ENCODE assay signal across 25 mouse cellular contexts in genomic region chr1:127304281-127304680, GRCm38 (mm10).
DNase-seq lines count a peak whose midpoint lies in the region; ATAC-seq and TF ChIP-seq lines count a peak whose summit lies in the region.
"Had no signal": no experiment of that assay in that cellular context is flagged by ENCODE, and none has a peak within 500 bp of the region (broad histone marks: within the 10 kb centered on the region; RNA-seq: fewer than 3 reads in every experiment).

No protein-coding gene starts in this region.

- no peaks in the 10 kb centered on the region for H3K27me3 ChIP-seq in MEL (ENCODE audit: control insufficient read depth in 1 of 2, insufficient read depth in 2 of 2, low read length in 2 of 2)
- no peaks in the 10 kb centered on the region for H3K27me3 ChIP-seq in hindbrain, embryonic 12.5 days
- H3K27me3 ChIP-seq in forebrain, embryonic 13.5 days = no peaks in the 10 kb centered on the region
- H3K27me3 ChIP-seq: embryonic facial prominence, embryonic 12.5 days; embryonic facial prominence, embryonic 15.5 days; forebrain, embryonic 12.5 days; intestine, embryonic 15.5 days had no signal

- H3K79me2 ChIP-seq in MEL (ENCODE audit: control insufficient read depth, insufficient read depth, low read length, poor library complexity) = peaks cover 13% of the 10 kb centered on the region

- H3K9me3 ChIP-seq in MEL (replicated peaks; ENCODE audit: insufficient read depth, low read length) = no peaks in the 10 kb centered on the region
- no peaks in the 10 kb centered on the region for H3K9me3 ChIP-seq in hindbrain, embryonic 12.5 days (replicated peaks)
- no peaks in the 10 kb centered on the region for H3K9me3 ChIP-seq in forebrain, embryonic 13.5 days (replicated peaks)
- H3K9me3 ChIP-seq: embryonic facial prominence, embryonic 12.5 days; embryonic facial prominence, embryonic 15.5 days; forebrain, embryonic 12.5 days; hindbrain, embryonic 10.5 days; intestine, embryonic 15.5 days had no signal

- no peak overlapping the region for H3K4me2 ChIP-seq in hindbrain, embryonic 12.5 days (replicated peaks)
- H3K4me2 ChIP-seq in forebrain, embryonic 13.5 days = no peak overlapping the region
- H3K4me2 ChIP-seq: embryonic facial prominence, embryonic 12.5 days; embryonic facial prominence, embryonic 15.5 days; forebrain, embryonic 12.5 days; heart, embryonic 11.5 days; hindbrain, embryonic 14.5 days; intestine, embryonic 15.5 days had no signal

- H3K36me3 ChIP-seq in MEL (ENCODE audit: control insufficient read depth in 1 of 2, insufficient read depth in 2 of 2, low read length in 2 of 2) = peaks cover 2 to 78% of the 10 kb centered on the region in 2 experiments
- H3K36me3 ChIP-seq in hindbrain, embryonic 12.5 days = peaks cover 3% of the 10 kb centered on the region; the same call in 1 of the 2 replicates
- H3K36me3 ChIP-seq in forebrain, embryonic 13.5 days (ENCODE audit: poor library complexity, severe bottlenecking) = peaks cover 9% of the 10 kb centered on the region; the same call in 1 of the 2 replicates
- H3K36me3 ChIP-seq: embryonic facial prominence, embryonic 12.5 days; embryonic facial prominence, embryonic 15.5 days; forebrain, embryonic 12.5 days; intestine, embryonic 15.5 days had no signal

- peak; percentile 46 for ATAC-seq in inflammation-experienced regulatory T-cells, adult 6 months
- ATAC-seq in hindbrain, embryonic 12.5 days (ENCODE audit: low FRiP score) = no peak
- ATAC-seq in forebrain, embryonic 13.5 days = no peak
- ATAC-seq: forebrain, embryonic 16.5 days; hindbrain, postnatal 0 days; intestine, embryonic 15.5 days had no signal

- no peak for TF ChIP-seq RAD21 in MEL (IDR thresholded peaks at IDR 0.05; ENCODE audit: low read depth, low read length)

- WGBS in hindbrain, embryonic 12.5 days = 96% methylated on average over 2 of the region's 2 CpGs
- 80% methylated on average over 2 of the region's 2 CpGs for WGBS in lung, adult 2 months
- 98% methylated on average over 2 of the region's 2 CpGs for WGBS in forebrain, embryonic 13.5 days

- TF ChIP-seq CTCF in MEL (IDR thresholded peaks at IDR 0.05 in 2 of 3, conservative IDR thresholded peaks at IDR 0.05 in 1 of 3; ENCODE audit: control insufficient read depth in 1 of 3, insufficient read depth in 1 of 3, low read depth in 2 of 3, low read length in 3 of 3, poor library complexity in 1 of 3, severe bottlenecking in 1 of 3) = no peak
- no peak for TF ChIP-seq CTCF in lung, adult 2 months (IDR thresholded peaks at IDR 0.05; ENCODE audit: insufficient read depth, low read length)

- H3K9ac ChIP-seq in MEL (ENCODE audit: control insufficient read depth, low read depth, low read length, poor library complexity, severe bottlenecking) = no peak overlapping the region
- H3K9ac ChIP-seq in hindbrain, embryonic 12.5 days = no peak overlapping the region
- H3K9ac ChIP-seq in forebrain, embryonic 13.5 days = no peak overlapping the region
- H3K9ac ChIP-seq: embryonic facial prominence, embryonic 12.5 days; embryonic facial prominence, embryonic 15.5 days; forebrain, embryonic 12.5 days; hindbrain, embryonic 14.5 days; intestine, embryonic 15.5 days had no signal

- TF ChIP-seq EP300 in MEL (IDR thresholded peaks at IDR 0.05; ENCODE audit: low read depth in 1 of 2, low read length in 2 of 2) = no peak

- no peak for TF ChIP-seq POLR2A in MEL (IDR thresholded peaks at IDR 0.05; ENCODE audit: control insufficient read depth in 1 of 2, insufficient read depth in 1 of 2, low read depth in 1 of 2, low read length in 2 of 2, poor library complexity in 1 of 2)
- no peak for TF ChIP-seq POLR2A in lung, adult 2 months (IDR thresholded peaks at IDR 0.05; ENCODE audit: borderline replicate concordance, extremely low read depth, low read depth, low read length)

- DNase-seq in thymus, postnatal 0 days (ENCODE audit: low spot score) = peak; percentile 35
- no peak for DNase-seq in thymus, postnatal 36 days
- DNase-seq in CD4-positive, CD25-positive, alpha-beta regulatory T cell, adult 2 months (ENCODE audit: low read depth, low spot score) = peak; percentile 62
- DNase-seq in MEL (ENCODE audit: low read depth, low spot score) = no peak
- no peak for DNase-seq in lung, adult 2 months
- DNase-seq: adrenal gland, postnatal 10 days; adrenal gland, postnatal 36 days; cerebellum, adult 18-20 months; cerebellum, adult 9-10 months; cerebellum, postnatal 14 days; gastrocnemius, postnatal 10 days; gastrocnemius, postnatal 36 days; heart, postnatal 36 days had no signal

- H3K4me3 ChIP-seq in MEL (ENCODE audit: control insufficient read depth in 1 of 2, insufficient read depth in 1 of 2, low read depth in 2 of 2, low read length in 2 of 2) = no peak overlapping the region
- no peak overlapping the region for H3K4me3 ChIP-seq in hindbrain, embryonic 12.5 days
- H3K4me3 ChIP-seq in lung, adult 2 months (replicated peaks; ENCODE audit: extremely low read depth, low read depth, low read length) = no peak overlapping the region
- no peak overlapping the region for H3K4me3 ChIP-seq in forebrain, embryonic 13.5 days
- H3K4me3 ChIP-seq: embryonic facial prominence, embryonic 12.5 days; embryonic facial prominence, embryonic 15.5 days; forebrain, embryonic 12.5 days; hindbrain, embryonic 10.5 days; intestine, embryonic 15.5 days had no signal

- H3K27ac ChIP-seq in MEL (ENCODE audit: control insufficient read depth, low read depth, low read length) = peak overlapping the region; percentile 28; the same call in 1 of the 2 replicates
- H3K27ac ChIP-seq in hindbrain, embryonic 12.5 days = no peak overlapping the region
- H3K27ac ChIP-seq in forebrain, embryonic 13.5 days = no peak overlapping the region
- H3K27ac ChIP-seq: embryonic facial prominence, embryonic 12.5 days; embryonic facial prominence, embryonic 15.5 days; forebrain, embryonic 12.5 days; hindbrain, embryonic 10.5 days; hindbrain, embryonic 14.5 days; hindbrain, postnatal 0 days; intestine, embryonic 15.5 days had no signal

- peaks cover 77 to 83% of the 10 kb centered on the region in 2 experiments for H3K4me1 ChIP-seq in MEL (ENCODE audit: control insufficient read depth in 1 of 2, insufficient read depth in 2 of 2, low read length in 2 of 2)
- H3K4me1 ChIP-seq in hindbrain, embryonic 12.5 days = no peaks in the 10 kb centered on the region
- no peaks in the 10 kb centered on the region for H3K4me1 ChIP-seq in lung, adult 2 months (ENCODE audit: control insufficient read depth, insufficient read depth, low read length)
- no peaks in the 10 kb centered on the region for H3K4me1 ChIP-seq in forebrain, embryonic 13.5 days
- H3K4me1 ChIP-seq: embryonic facial prominence, embryonic 12.5 days; forebrain, embryonic 12.5 days; intestine, embryonic 15.5 days had no signal

TF ChIP-seq in MEL, 35 proteins besides CTCF, POLR2A, EP300 and RAD21:
- TF ChIP-seq NRF1 (IDR thresholded peaks at IDR 0.05; ENCODE audit: insufficient read depth, low read depth, low read length, poor library complexity, severe bottlenecking) = no peak
- no peak for TF ChIP-seq MAZ (IDR thresholded peaks at IDR 0.05; ENCODE audit: low read depth, low read length)
- TF ChIP-seq E2F4 (IDR thresholded peaks at IDR 0.05; ENCODE audit: borderline replicate concordance, low read depth, low read length) = no peak
- no peak for TF ChIP-seq UBTF (IDR thresholded peaks at IDR 0.05; ENCODE audit: borderline replicate concordance, insufficient read depth, low read depth, low read length)
- no peak for TF ChIP-seq KAT2A (conservative IDR thresholded peaks at IDR 0.05; ENCODE audit: low read depth, low read length)
- TF ChIP-seq ZNF384 (IDR thresholded peaks at IDR 0.05; ENCODE audit: low read depth, low read length) = no peak
TF ChIP-seq in MEL: peak in this region for 0.

Comparison
In these comparisons a context has a peak if more than half of its experiments do, and no peak if none do; other contexts are left out.
1. DNase-seq: peak in thymus, postnatal 0 days (single experiment) and CD4-positive, CD25-positive, alpha-beta regulatory T cell, adult 2 months (single experiment); none in thymus, postnatal 36 days (0 of 2), MEL (single experiment) and lung, adult 2 months (single experiment).